Mouse (Mus musculus): ENCODE results near the gene Hlf. TPM values are rescaled to one million over a fixed set of nuclear protein-coding genes. Genes with fewer than 3 reads are reported as not detected.

The Hlf gene
- polyA plus RNA-seq (2015; fragmentation: Nextera tagmentation; extraction: Ambion mirVana): 5.2 and 6.3 TPM in 2 replicates

GRCm38 (mm10) chr11:90390817-90391173 lies at the start of gene Hlf:
Hlf (minus strand) TSS chr11:90390895.
- H3K4me2 ChIP-seq: peak within 1 kb of the TSS; percentile 100
- no peaks in the 10 kb centered on the region for H3K36me3 ChIP-seq
- peak; percentile 97 for ATAC-seq (ENCODE audit: low FRiP score, low read depth)
- no peaks in the 10 kb centered on the region for H3K9me3 ChIP-seq
- H3K4me3 ChIP-seq: peak within 1 kb of the TSS; percentile 68
- peak within 1 kb of the TSS; percentile 34; the same call in 1 of the 2 replicates for H3K27ac ChIP-seq (replicated peaks)
- under 1% methylated on average over 40 of the region's 40 CpGs for WGBS
- H3K27me3 ChIP-seq: peaks cover 15% of the 10 kb centered on the region
- H3K4me1 ChIP-seq (replicated peaks): peaks cover 27% of the 10 kb centered on the region
- H3K9ac ChIP-seq: peak within 1 kb of the TSS; percentile 56

GRCm38 (mm10) chr11:90438768-90439167 lies 48.1 kb upstream of the Hlf start:
- WGBS: 71% methylated on average over 5 of the region's 5 CpGs
- H3K4me1 ChIP-seq (replicated peaks): no peaks in the 10 kb centered on the region
- H3K9me3 ChIP-seq: no peaks in the 10 kb centered on the region
- no peak for ATAC-seq (ENCODE audit: low FRiP score, low read depth)
- H3K27ac ChIP-seq (replicated peaks): no peak overlapping the region
- no peak overlapping the region for H3K9ac ChIP-seq
- no peak overlapping the region for H3K4me2 ChIP-seq
- no peaks in the 10 kb centered on the region for H3K36me3 ChIP-seq
- no peak overlapping the region for H3K4me3 ChIP-seq
- H3K27me3 ChIP-seq: no peaks in the 10 kb centered on the region

- H3K27ac ChIP-seq (replicated peaks): no peak overlapping the region
- H3K36me3 ChIP-seq: no peaks in the 10 kb centered on the region
- H3K4me3 ChIP-seq: no peak overlapping the region
- H3K9me3 ChIP-seq: no peaks in the 10 kb centered on the region
- WGBS: 71% methylated on average over 4 of the region's 4 CpGs
- ATAC-seq (ENCODE audit: low FRiP score, low read depth): no peak
- H3K4me2 ChIP-seq: no peak overlapping the region
- H3K9ac ChIP-seq: no peak overlapping the region
- H3K27me3 ChIP-seq: no peaks in the 10 kb centered on the region
- 0 out of 2 replicates have a peak, but pooled peaks cover 9% of the 10 kb centered on the region for H3K4me1 ChIP-seq (replicated peaks)
Measured at GRCm38 (mm10) chr11:90425207-90425525, 34.5 kb upstream of the Hlf start.

- no peak for ATAC-seq (ENCODE audit: low FRiP score, low read depth)
- H3K4me1 ChIP-seq (replicated peaks): 0 out of 2 replicates have a peak, but pooled peaks cover 9% of the 10 kb centered on the region
- H3K27ac ChIP-seq (replicated peaks): no peak overlapping the region
- H3K9ac ChIP-seq: no peak overlapping the region
- 71% methylated on average over 11 of the region's 11 CpGs for WGBS
- 0 out of 2 replicates have a peak, but pooled peaks cover 2% of the 10 kb centered on the region for H3K27me3 ChIP-seq
- no peak overlapping the region for H3K4me2 ChIP-seq
- no peak overlapping the region for H3K4me3 ChIP-seq
- no peaks in the 10 kb centered on the region for H3K9me3 ChIP-seq
- no peaks in the 10 kb centered on the region for H3K36me3 ChIP-seq
Measured at GRCm38 (mm10) chr11:90424334-90425206, 33.9 kb upstream of the Hlf start.

GRCm38 (mm10) chr11:90423896-90424295 lies 33.2 kb upstream of the Hlf start:
- 0 out of 2 replicates have a peak, but pooled peaks cover 4% of the 10 kb centered on the region for H3K27me3 ChIP-seq
- H3K4me1 ChIP-seq (replicated peaks): 0 out of 2 replicates have a peak, but pooled peaks cover 9% of the 10 kb centered on the region
- H3K36me3 ChIP-seq: no peaks in the 10 kb centered on the region
- H3K27ac ChIP-seq (replicated peaks): no peak overlapping the region
- H3K4me3 ChIP-seq: no peak overlapping the region
- 60% methylated on average over 3 of the region's 3 CpGs for WGBS
- ATAC-seq (ENCODE audit: low FRiP score, low read depth): no peak
- H3K9me3 ChIP-seq: no peaks in the 10 kb centered on the region
- no peak overlapping the region for H3K9ac ChIP-seq
- no peak overlapping the region for H3K4me2 ChIP-seq

GRCm38 (mm10) chr11:90419706-90420105 lies 29.0 kb upstream of the Hlf start:
- no peak for ATAC-seq (ENCODE audit: low FRiP score, low read depth)
- WGBS: 93% methylated on average over 11 of the region's 11 CpGs
- H3K9me3 ChIP-seq: no peaks in the 10 kb centered on the region

GRCm38 (mm10) chr11:90417921-90418320 lies 27.2 kb upstream of the Hlf start:
- H3K4me2 ChIP-seq: peak overlapping the region; percentile 65
- no peaks in the 10 kb centered on the region for H3K36me3 ChIP-seq
- peak overlapping the region; percentile 35 for H3K4me3 ChIP-seq
- WGBS: under 1% methylated on average over 42 of the region's 42 CpGs
- no peak overlapping the region for H3K27ac ChIP-seq (replicated peaks)
- ATAC-seq (ENCODE audit: low FRiP score, low read depth): peak; percentile 99
- peak overlapping the region; percentile 2; the same call in 1 of the 2 replicates for H3K9ac ChIP-seq
- no peaks in the 10 kb centered on the region for H3K9me3 ChIP-seq
- H3K27me3 ChIP-seq: 0 out of 2 replicates have a peak, but pooled peaks cover 7% of the 10 kb centered on the region
- peaks cover 12% of the 10 kb centered on the region for H3K4me1 ChIP-seq (replicated peaks)

More at GRCm38 (mm10) chr11:90419706-90420105, 29.0 kb upstream of the Hlf start:
- Histone ChIP-seq H3K4me2 (no peak overlapping the region), H3K27ac (replicated peaks) (no peak overlapping the region), H3K4me1 (replicated peaks) (peaks cover 17% of the 10 kb centered on the region), H3K9ac (no peak overlapping the region), H3K36me3 (no peaks in the 10 kb centered on the region), H3K4me3 (no peak overlapping the region), H3K27me3 (0 out of 2 replicates have a peak, but pooled peaks cover 7% of the 10 kb centered on the region)

GRCm38 (mm10) chr11:90417011-90417410 lies 26.3 kb upstream of the Hlf start:
- Histone ChIP-seq H3K4me1 (replicated peaks) (peaks cover 12% of the 10 kb centered on the region), H3K9ac (no peak overlapping the region), H3K4me3 (0 out of 2 replicates have a peak overlapping the region, but pooled peaks have one; percentile 35), H3K36me3 (no peaks in the 10 kb centered on the region), H3K9me3 (no peaks in the 10 kb centered on the region), H3K4me2 (peak overlapping the region; percentile 65), H3K27ac (replicated peaks) (no peak overlapping the region), H3K27me3 (0 out of 2 replicates have a peak, but pooled peaks cover 7% of the 10 kb centered on the region)
- ATAC-seq (ENCODE audit: low FRiP score, low read depth): no peak
- WGBS: 76% methylated on average over 5 of the region's 5 CpGs

- Histone ChIP-seq H3K9ac (no peak overlapping the region), H3K4me1 (replicated peaks) (no peaks in the 10 kb centered on the region), H3K4me2 (no peak overlapping the region), H3K27ac (replicated peaks) (no peak overlapping the region), H3K36me3 (no peaks in the 10 kb centered on the region), H3K4me3 (no peak overlapping the region), H3K27me3 (no peaks in the 10 kb centered on the region), H3K9me3 (no peaks in the 10 kb centered on the region)
- ATAC-seq (ENCODE audit: low FRiP score, low read depth): no peak
- WGBS: 64% methylated on average over 6 of the region's 6 CpGs
Measured at GRCm38 (mm10) chr11:90398850-90399249, 8.2 kb upstream of the Hlf start.

- Histone ChIP-seq H3K36me3 (no peaks in the 10 kb centered on the region), H3K9ac (peak overlapping the region; percentile 56), H3K9me3 (no peaks in the 10 kb centered on the region), H3K27ac (replicated peaks) (no peak overlapping the region), H3K4me2 (peak overlapping the region; percentile 100), H3K27me3 (peaks cover 13% of the 10 kb centered on the region), H3K4me3 (peak overlapping the region; percentile 68), H3K4me1 (replicated peaks) (peaks cover 27% of the 10 kb centered on the region)
- ATAC-seq (ENCODE audit: low FRiP score, low read depth): no peak
- WGBS: 15% methylated on average over 14 of the region's 14 CpGs
Measured at GRCm38 (mm10) chr11:90391271-90392185, 833 bp upstream of the Hlf start.

- ATAC-seq (ENCODE audit: low FRiP score, low read depth): peak; percentile 73
- H3K4me2 ChIP-seq: peak overlapping the region; percentile 100
- H3K9ac ChIP-seq: peak overlapping the region; percentile 56
- H3K36me3 ChIP-seq: no peaks in the 10 kb centered on the region
- no peaks in the 10 kb centered on the region for H3K9me3 ChIP-seq
- under 1% methylated on average over 38 of the region's 41 CpGs for WGBS
- peak overlapping the region; percentile 68 for H3K4me3 ChIP-seq
- peaks cover 27% of the 10 kb centered on the region for H3K4me1 ChIP-seq (replicated peaks)
- H3K27ac ChIP-seq (replicated peaks): peak overlapping the region; percentile 34; the same call in 1 of the 2 replicates
- H3K27me3 ChIP-seq: peaks cover 15% of the 10 kb centered on the region
Measured at GRCm38 (mm10) chr11:90389902-90390816, 536 bp downstream of the Hlf start.
